Mouse (Mus musculus) megakaryocyte, adult 5-6 weeks (primary cell): ENCODE results near the gene Mbl1. TPM values are rescaled to one million over a fixed set of nuclear protein-coding genes. Genes with fewer than 3 reads are reported as not detected.

Experiments used
- ATAC-seq: 2 replicates; pipeline ENCODE4 v1.8.0; 2016; ENCODE audit warnings: mild to moderate bottlenecking, inconsistent platforms; ENCODE audit not compliant: poor library complexity, severe bottlenecking
- total RNA-seq, 2 experiments: library from RNA; stranded (forward) in 1 of 2; stranded (reverse) in 1 of 2; fragments of 153-499, 151-499 nt in 1 of 2; fragments of 221-1000, 200-1000 nt in 1 of 2; gene quantifications; 2 replicates each; pipeline versions ENCODE4 v1.2.3 to v1.2.4; 2015 to 2017

Mbl1 gene
- total RNA-seq, 2 experiments from 2014 or later = not detected

- ATAC-seq = no peak
These were observed 34.0 kb downstream of the Mbl1 start, which contains the start of gene Sftpd for GRCm38 (mm10) chr14:41185059-41185821. TSS of gene Sftpd (minus strand) at chr14:41185149.

DNA sequence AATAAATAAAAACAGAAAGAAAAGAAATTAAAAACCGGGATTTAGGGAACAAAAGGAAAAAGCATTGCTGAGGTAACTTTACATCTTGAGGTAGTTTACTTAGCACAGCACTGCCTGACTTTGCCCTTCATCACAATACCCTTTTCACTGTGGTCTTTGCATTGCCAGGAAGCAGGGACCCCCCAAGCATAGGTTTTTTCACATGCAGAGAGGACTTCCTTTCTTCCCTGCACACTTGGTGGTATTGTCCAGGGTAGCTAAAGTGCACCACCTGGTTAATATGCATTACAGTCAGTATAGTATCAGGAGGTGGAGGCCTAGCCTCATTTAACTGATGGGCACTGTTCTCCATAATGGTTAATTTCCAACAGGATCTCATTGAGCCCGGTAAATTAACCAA, 38.2 kb downstream of the Mbl1 start:
- no peak for ATAC-seq

DNA sequence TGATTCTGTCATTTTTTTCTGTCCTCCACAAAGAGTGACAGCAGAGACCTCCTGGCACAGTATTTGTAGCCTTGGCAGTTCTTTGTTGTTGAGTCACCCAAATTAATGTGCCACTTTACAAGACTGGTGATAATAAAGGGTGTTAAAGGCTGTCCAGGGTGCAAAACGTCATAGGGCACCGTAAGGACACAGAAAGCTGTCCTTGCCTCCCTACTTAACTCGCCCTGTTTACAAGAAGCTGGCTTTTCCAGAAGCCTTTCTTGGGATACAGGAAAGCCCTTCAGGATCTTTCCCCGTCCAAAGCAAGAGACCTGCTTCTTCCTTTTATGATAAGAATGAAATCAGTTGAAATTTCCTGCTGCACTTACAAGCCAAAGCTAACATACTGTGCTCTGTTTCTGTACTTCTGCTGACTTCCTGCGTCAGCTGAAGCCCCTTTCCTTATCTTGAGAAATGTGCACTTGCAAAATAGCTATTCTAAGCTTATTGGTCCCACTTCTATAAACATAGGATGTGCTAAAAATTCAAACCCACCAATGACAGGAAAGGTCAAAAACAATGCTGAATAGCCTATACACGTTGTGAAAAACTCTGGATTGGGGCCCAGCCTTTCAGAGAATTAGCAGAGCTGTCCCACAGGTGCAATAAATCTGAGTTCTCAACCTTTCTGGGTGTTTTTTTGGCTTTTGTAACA, 46.9 kb downstream of the Mbl1 start:
- no peak for ATAC-seq

Other genes with a start within 250 kb of the Mbl1 start
- 60.6 and 66.0 TPM in 2 replicates for gene Tspan14, start 184.7 kb upstream of the Mbl1 start, total RNA-seq (2015)
- 72.4 and 76.5 TPM in 2 replicates for gene Tspan14, start 184.7 kb upstream of the Mbl1 start, total RNA-seq (2017)
- gene Fam213a, start 137.7 kb upstream of the Mbl1 start, total RNA-seq (2015) = 1.8 and 3.5 TPM in 2 replicates
- 2.6 and 3.6 TPM in 2 replicates for gene Fam213a, start 137.7 kb upstream of the Mbl1 start, total RNA-seq (2017)
- gene Dydc2, start 82.2 kb upstream of the Mbl1 start, total RNA-seq (2015) = not detected in 2 replicates
- not detected in 2 replicates for gene Dydc2, start 82.2 kb upstream of the Mbl1 start, total RNA-seq (2017)
- not detected in 2 replicates for gene Dydc1, start 78.5 kb upstream of the Mbl1 start, total RNA-seq (2015)
- not detected in 2 replicates for gene Dydc1, start 78.5 kb upstream of the Mbl1 start, total RNA-seq (2017)
- not detected in 2 replicates for gene Mat1a, start 46.4 kb upstream of the Mbl1 start, total RNA-seq (2015)
- not detected in 2 replicates for gene Mat1a, start 46.4 kb upstream of the Mbl1 start, total RNA-seq (2017)
- gene Sftpa1, start 19.7 kb upstream of the Mbl1 start, total RNA-seq (2015) = not detected in 2 replicates
- gene Sftpa1, start 19.7 kb upstream of the Mbl1 start, total RNA-seq (2017) = not detected in 2 replicates
- gene Sftpd, start 33.7 kb downstream of the Mbl1 start, total RNA-seq (2015) = not detected in 2 replicates
- not detected in 2 replicates for gene Sftpd, start 33.7 kb downstream of the Mbl1 start, total RNA-seq (2017)
- 0.20 TPM in 1 of 2 replicates, not detected in the other for gene Gm2832, start 127.3 kb downstream of the Mbl1 start, total RNA-seq (2015)
- not detected in 2 replicates for gene Gm2832, start 127.3 kb downstream of the Mbl1 start, total RNA-seq (2017)
- not detected in 2 replicates for gene Gm5798, start 197.2 kb downstream of the Mbl1 start, total RNA-seq (2015)
- gene Gm5798, start 197.2 kb downstream of the Mbl1 start, total RNA-seq (2017) = not detected in 2 replicates
- not detected in 2 replicates for gene Gm7945, start 234.9 kb downstream of the Mbl1 start, total RNA-seq (2015)
- gene Gm7945, start 234.9 kb downstream of the Mbl1 start, total RNA-seq (2017) = not detected in 2 replicates